8 mouse cellular contexts compared by ENCODE assay signal in genomic region chrX:97431391-97431803, GRCm38 (mm10). TPM values are rescaled to one million over a fixed set of nuclear protein-coding genes. Genes with fewer than 3 reads are reported as not detected.
DNase-seq lines count a peak whose midpoint lies in the region; ATAC-seq and TF ChIP-seq lines count a peak whose summit lies in the region.

No protein-coding gene starts in this region.

- no peaks in the 10 kb centered on the region for H3K27me3 ChIP-seq in G1E (ENCODE audit: insufficient read depth, low read length)
- no peaks in the 10 kb centered on the region for H3K27me3 ChIP-seq in forebrain, embryonic 12.5 days
- no peaks in the 10 kb centered on the region for H3K27me3 ChIP-seq in liver, embryonic 12.5 days (replicated peaks)

- peak overlapping the region; percentile 51 for H3K4me2 ChIP-seq in forebrain, embryonic 12.5 days
- H3K4me2 ChIP-seq in liver, embryonic 12.5 days: no peak overlapping the region

- ATAC-seq in G1E (ENCODE audit: extremely low read depth, insufficient number of reproducible peaks, low FRiP score, poor library complexity, severe bottlenecking): peak; percentile 63
- peak; percentile 74; the same call in 1 of the 2 replicates for ATAC-seq in forebrain, embryonic 12.5 days (ENCODE audit: low FRiP score)
- no peak for ATAC-seq in liver, embryonic 12.5 days

- 19% methylated on average over 6 of the region's 6 CpGs for WGBS in forebrain, embryonic 12.5 days
- 17% methylated on average over 6 of the region's 6 CpGs for WGBS in liver, embryonic 12.5 days (ENCODE audit: insufficient replicate concordance)

- no peak for DNase-seq in G1E (ENCODE audit: low spot score)
- peak; percentile 28 for DNase-seq in c-Kit-positive CD71-negative TER-119-negative erythroid progenitor cells, embryonic 14.5 days (ENCODE audit: low read depth)
- DNase-seq in heart, postnatal 10 days: peak; percentile 57 to 68
- peak; percentile 47 to 62 for DNase-seq in kidney, postnatal 36 days
- DNase-seq in neural tube, embryonic 10.5 days (ENCODE audit: extremely low spot score, low spot score): peak; percentile 39
- DNase-seq in testis, postnatal 14 days (ENCODE audit: low spot score): peak; percentile 3

- H3K9me3 ChIP-seq in G1E (replicated peaks): no peaks in the 10 kb centered on the region
- no peaks in the 10 kb centered on the region for H3K9me3 ChIP-seq in forebrain, embryonic 12.5 days
- H3K9me3 ChIP-seq in liver, embryonic 12.5 days (replicated peaks): no peaks in the 10 kb centered on the region

- H3K27ac ChIP-seq in forebrain, embryonic 12.5 days: no peak overlapping the region
- H3K27ac ChIP-seq in liver, embryonic 12.5 days: no peak overlapping the region

- H3K9ac ChIP-seq in forebrain, embryonic 12.5 days: no peak overlapping the region
- H3K9ac ChIP-seq in liver, embryonic 12.5 days: no peak overlapping the region

- intact Hi-C loops in heart, postnatal 10 days (cut with DNase I): loop anchor here (1.0 to 10.0 kb wide), 3 partner anchors 357 to 1186 kb away; partner anchors contain the start of gene Pgr15l

- H3K4me3 ChIP-seq in G1E (ENCODE audit: low read depth, low read length): peak overlapping the region; percentile 49; the same call in 1 of the 2 replicates
- H3K4me3 ChIP-seq in forebrain, embryonic 12.5 days (replicated peaks): peak overlapping the region; percentile 31
- H3K4me3 ChIP-seq in liver, embryonic 12.5 days: peak overlapping the region; percentile 39

- H3K36me3 ChIP-seq in G1E (replicated peaks): no peaks in the 10 kb centered on the region
- no peaks in the 10 kb centered on the region for H3K36me3 ChIP-seq in forebrain, embryonic 12.5 days (replicated peaks)
- no peaks in the 10 kb centered on the region for H3K36me3 ChIP-seq in liver, embryonic 12.5 days

- no peaks in the 10 kb centered on the region for H3K4me1 ChIP-seq in G1E (ENCODE audit: insufficient read depth, low read depth, low read length)
- H3K4me1 ChIP-seq in forebrain, embryonic 12.5 days: no peaks in the 10 kb centered on the region
- no peaks in the 10 kb centered on the region for H3K4me1 ChIP-seq in liver, embryonic 12.5 days

- no peak for TF ChIP-seq CTCF in G1E (IDR thresholded peaks at IDR 0.05; ENCODE audit: low read depth, low read length)

RNA-seq across cellular contexts. Expression of gene Eda2r, which starts 54.4 kb away (rescaled TPM):
- total RNA-seq in G1E (2014; fragmentation: Nextera tagmentation) (6.2 and 7.8 TPM in 2 replicates), G1E (2017) (3.3 and 3.6 TPM in 2 replicates)
- polyA plus RNA-seq in G1E (2012): 0.12 and 0.14 TPM in 2 replicates
- polyA plus RNA-seq in forebrain, embryonic 12.5 days (2016; fragmentation: Nextera tagmentation; extraction: Ambion mirVana): 1.1 and 1.4 TPM in 2 replicates
- 1 to 10 TPM; 5.7 to 9.5 TPM for total RNA-seq in heart, postnatal 10 days (2021)
- polyA plus RNA-seq in liver, embryonic 12.5 days (2016; fragmentation: Nextera tagmentation; extraction: Ambion mirVana): 0.25 and 0.30 TPM in 2 replicates
